Mouse (Mus musculus): ENCODE data around the gene Fam118a. TPM values are rescaled to one million over a fixed set of nuclear protein-coding genes. Genes with fewer than 3 reads are reported as not detected.

The Fam118a gene
- polyA plus RNA-seq, 1 experiment from 2014 or later: 17.0 TPM

GRCm38 (mm10) chr15:85043116-85043515 lies 14.4 kb downstream of the Fam118a start:
- Histone ChIP-seq H3K27me3 (replicated peaks; ENCODE audit: control insufficient read depth, insufficient read depth, low read length) (no peaks in the 10 kb centered on the region), H3K4me2 (no peak overlapping the region), H3K4me3 (ENCODE audit: low read depth, low read length) (no peak overlapping the region), H3K4me1 (replicated peaks; ENCODE audit: control insufficient read depth, insufficient read depth, low read length) (0 out of 2 replicates have a peak, but pooled peaks cover 5% of the 10 kb centered on the region), H3K9ac (ENCODE audit: low read depth, low read length) (no peak overlapping the region), H3K27ac (ENCODE audit: low read depth, low read length) (no peak overlapping the region), H3K36me3 (ENCODE audit: control insufficient read depth, insufficient read depth, low read length) (no peaks in the 10 kb centered on the region), H3K9me3 (ENCODE audit: control insufficient read depth, low read length) (no peaks in the 10 kb centered on the region)
- DNase-seq (ENCODE audit: low spot score) (no peak), ATAC-seq (replicated peaks; ENCODE audit: low FRiP score) (no peak)
- 68% methylated on average over 5 of the region's 5 CpGs for whole genome bisulfite sequencing

- H3K4me3 ChIP-seq (ENCODE audit: low read depth, low read length): no peak overlapping the region
- no peaks in the 10 kb centered on the region for H3K9me3 ChIP-seq (ENCODE audit: control insufficient read depth, low read length)
- ATAC-seq (replicated peaks; ENCODE audit: low FRiP score) (no peak), DNase-seq (ENCODE audit: low spot score) (no peak)
- WGBS: 78% methylated on average over 5 of the region's 5 CpGs
- H3K27me3 ChIP-seq (replicated peaks; ENCODE audit: control insufficient read depth, insufficient read depth, low read length): no peaks in the 10 kb centered on the region
- H3K4me1 ChIP-seq (replicated peaks; ENCODE audit: control insufficient read depth, insufficient read depth, low read length): 0 out of 2 replicates have a peak, but pooled peaks cover 5% of the 10 kb centered on the region
- H3K36me3 ChIP-seq (ENCODE audit: control insufficient read depth, insufficient read depth, low read length): no peaks in the 10 kb centered on the region
- H3K4me2 ChIP-seq: no peak overlapping the region
- no peak overlapping the region for H3K27ac ChIP-seq (ENCODE audit: low read depth, low read length)
- H3K9ac ChIP-seq (ENCODE audit: low read depth, low read length): no peak overlapping the region
These were observed 15.0 kb downstream of the Fam118a start for GRCm38 (mm10) chr15:85043761-85044160.

GRCm38 (mm10) chr15:85046230-85046950 lies 17.6 kb downstream of the Fam118a start:
- Histone ChIP-seq H3K27me3 (replicated peaks; ENCODE audit: control insufficient read depth, insufficient read depth, low read length) (no peaks in the 10 kb centered on the region), H3K9me3 (ENCODE audit: control insufficient read depth, low read length) (no peaks in the 10 kb centered on the region), H3K4me1 (replicated peaks; ENCODE audit: control insufficient read depth, insufficient read depth, low read length) (0 out of 2 replicates have a peak, but pooled peaks cover 5% of the 10 kb centered on the region), H3K9ac (ENCODE audit: low read depth, low read length) (no peak overlapping the region), H3K4me2 (no peak overlapping the region), H3K36me3 (ENCODE audit: control insufficient read depth, insufficient read depth, low read length) (peaks cover 11% of the 10 kb centered on the region; the same call in 1 of the 2 replicates), H3K27ac (ENCODE audit: low read depth, low read length) (no peak overlapping the region), H3K4me3 (ENCODE audit: low read depth, low read length) (no peak overlapping the region)
- DNase-seq (ENCODE audit: low spot score): no peak
- ATAC-seq (replicated peaks; ENCODE audit: low FRiP score): no peak
- WGBS: 87% methylated on average over 14 of the region's 14 CpGs

GRCm38 (mm10) chr15:85047865-85048264 lies 19.1 kb downstream of the Fam118a start:
- H3K27me3 ChIP-seq (replicated peaks; ENCODE audit: control insufficient read depth, insufficient read depth, low read length): no peaks in the 10 kb centered on the region
- no peak overlapping the region for H3K9ac ChIP-seq (ENCODE audit: low read depth, low read length)
- DNase-seq (ENCODE audit: low spot score) (no peak), ATAC-seq (replicated peaks; ENCODE audit: low FRiP score) (no peak)
- H3K27ac ChIP-seq (ENCODE audit: low read depth, low read length): no peak overlapping the region
- WGBS: 84% methylated on average over 4 of the region's 4 CpGs
- no peaks in the 10 kb centered on the region for H3K9me3 ChIP-seq (ENCODE audit: control insufficient read depth, low read length)
- no peak overlapping the region for H3K4me3 ChIP-seq (ENCODE audit: low read depth, low read length)
- no peak overlapping the region for H3K4me2 ChIP-seq
- 0 out of 2 replicates have a peak, but pooled peaks cover under 1% of the 10 kb centered on the region for H3K4me1 ChIP-seq (replicated peaks; ENCODE audit: control insufficient read depth, insufficient read depth, low read length)
- peaks cover 11% of the 10 kb centered on the region; the same call in 1 of the 2 replicates for H3K36me3 ChIP-seq (ENCODE audit: control insufficient read depth, insufficient read depth, low read length)

- no peak overlapping the region for H3K4me2 ChIP-seq
- no peaks in the 10 kb centered on the region for H3K4me1 ChIP-seq (replicated peaks; ENCODE audit: control insufficient read depth, insufficient read depth, low read length)
- 83% methylated on average over 1 of the region's 1 CpGs for WGBS
- H3K4me3 ChIP-seq (ENCODE audit: low read depth, low read length): no peak overlapping the region
- no peak overlapping the region for H3K9ac ChIP-seq (ENCODE audit: low read depth, low read length)
- no peak for DNase-seq (ENCODE audit: low spot score)
- peaks cover 11% of the 10 kb centered on the region; the same call in 1 of the 2 replicates for H3K36me3 ChIP-seq (ENCODE audit: control insufficient read depth, insufficient read depth, low read length)
- no peaks in the 10 kb centered on the region for H3K27me3 ChIP-seq (replicated peaks; ENCODE audit: control insufficient read depth, insufficient read depth, low read length)
- H3K27ac ChIP-seq (ENCODE audit: low read depth, low read length): no peak overlapping the region
- H3K9me3 ChIP-seq (ENCODE audit: control insufficient read depth, low read length): no peaks in the 10 kb centered on the region
- ATAC-seq (replicated peaks; ENCODE audit: low FRiP score): peak; percentile 85
These were observed 21.0 kb downstream of the Fam118a start for GRCm38 (mm10) chr15:85049758-85050157.

- no peak overlapping the region for H3K4me2 ChIP-seq
- peaks cover 15% of the 10 kb centered on the region; the same call in 1 of the 2 replicates for H3K36me3 ChIP-seq (ENCODE audit: control insufficient read depth, insufficient read depth, low read length)
- no peak overlapping the region for H3K9ac ChIP-seq (ENCODE audit: low read depth, low read length)
- no peak for ATAC-seq (replicated peaks; ENCODE audit: low FRiP score)
- H3K9me3 ChIP-seq (ENCODE audit: control insufficient read depth, low read length): no peaks in the 10 kb centered on the region
- H3K27me3 ChIP-seq (replicated peaks; ENCODE audit: control insufficient read depth, insufficient read depth, low read length): no peaks in the 10 kb centered on the region
- H3K27ac ChIP-seq (ENCODE audit: low read depth, low read length): no peak overlapping the region
- H3K4me1 ChIP-seq (replicated peaks; ENCODE audit: control insufficient read depth, insufficient read depth, low read length): no peaks in the 10 kb centered on the region
- 86% methylated on average over 3 of the region's 3 CpGs for WGBS
- no peak for DNase-seq (ENCODE audit: low spot score)
- no peak overlapping the region for H3K4me3 ChIP-seq (ENCODE audit: low read depth, low read length)
These were observed 25.4 kb downstream of the Fam118a start for GRCm38 (mm10) chr15:85054098-85054497.

- WGBS: 82% methylated on average over 4 of the region's 4 CpGs
- Histone ChIP-seq H3K4me1 (replicated peaks; ENCODE audit: control insufficient read depth, insufficient read depth, low read length) (no peaks in the 10 kb centered on the region), H3K36me3 (ENCODE audit: control insufficient read depth, insufficient read depth, low read length) (peaks cover 10% of the 10 kb centered on the region; the same call in 1 of the 2 replicates), H3K9ac (ENCODE audit: low read depth, low read length) (no peak overlapping the region), H3K9me3 (ENCODE audit: control insufficient read depth, low read length) (no peaks in the 10 kb centered on the region), H3K4me3 (ENCODE audit: low read depth, low read length) (no peak overlapping the region), H3K27ac (ENCODE audit: low read depth, low read length) (no peak overlapping the region), H3K27me3 (replicated peaks; ENCODE audit: control insufficient read depth, insufficient read depth, low read length) (no peaks in the 10 kb centered on the region), H3K4me2 (no peak overlapping the region)
- ATAC-seq (replicated peaks; ENCODE audit: low FRiP score) (no peak), DNase-seq (ENCODE audit: low spot score) (no peak)
These were observed 26.4 kb downstream of the Fam118a start for GRCm38 (mm10) chr15:85055186-85055585.

GRCm38 (mm10) chr15:85063421-85063820 lies 34.7 kb downstream of the Fam118a start:
- no peaks in the 10 kb centered on the region for H3K36me3 ChIP-seq (ENCODE audit: control insufficient read depth, insufficient read depth, low read length)
- no peak overlapping the region for H3K9ac ChIP-seq (ENCODE audit: low read depth, low read length)
- WGBS: 89% methylated on average over 2 of the region's 2 CpGs
- no peaks in the 10 kb centered on the region for H3K9me3 ChIP-seq (ENCODE audit: control insufficient read depth, low read length)
- no peaks in the 10 kb centered on the region for H3K27me3 ChIP-seq (replicated peaks; ENCODE audit: control insufficient read depth, insufficient read depth, low read length)
- DNase-seq (ENCODE audit: low spot score) (no peak), ATAC-seq (replicated peaks; ENCODE audit: low FRiP score) (no peak)
- H3K4me1 ChIP-seq (replicated peaks; ENCODE audit: control insufficient read depth, insufficient read depth, low read length): no peaks in the 10 kb centered on the region
- no peak overlapping the region for H3K4me2 ChIP-seq
- no peak overlapping the region for H3K27ac ChIP-seq (ENCODE audit: low read depth, low read length)
- no peak overlapping the region for H3K4me3 ChIP-seq (ENCODE audit: low read depth, low read length)

- H3K9ac ChIP-seq (ENCODE audit: low read depth, low read length): no peak overlapping the region
- no peaks in the 10 kb centered on the region for H3K4me1 ChIP-seq (replicated peaks; ENCODE audit: control insufficient read depth, insufficient read depth, low read length)
- H3K36me3 ChIP-seq (ENCODE audit: control insufficient read depth, insufficient read depth, low read length): no peaks in the 10 kb centered on the region
- H3K9me3 ChIP-seq (ENCODE audit: control insufficient read depth, low read length): no peaks in the 10 kb centered on the region
- H3K4me2 ChIP-seq: no peak overlapping the region
- WGBS: 32% methylated on average over 2 of the region's 2 CpGs
- DNase-seq (ENCODE audit: low spot score): no peak
- H3K4me3 ChIP-seq (ENCODE audit: low read depth, low read length): no peak overlapping the region
- no peak overlapping the region for H3K27ac ChIP-seq (ENCODE audit: low read depth, low read length)
- ATAC-seq (replicated peaks; ENCODE audit: low FRiP score): no peak
- no peaks in the 10 kb centered on the region for H3K27me3 ChIP-seq (replicated peaks; ENCODE audit: control insufficient read depth, insufficient read depth, low read length)
These were observed 41.8 kb downstream of the Fam118a start for GRCm38 (mm10) chr15:85070561-85070960.
